ENCODE assay signal across 13 mouse cellular contexts in the genomic region with DNA sequence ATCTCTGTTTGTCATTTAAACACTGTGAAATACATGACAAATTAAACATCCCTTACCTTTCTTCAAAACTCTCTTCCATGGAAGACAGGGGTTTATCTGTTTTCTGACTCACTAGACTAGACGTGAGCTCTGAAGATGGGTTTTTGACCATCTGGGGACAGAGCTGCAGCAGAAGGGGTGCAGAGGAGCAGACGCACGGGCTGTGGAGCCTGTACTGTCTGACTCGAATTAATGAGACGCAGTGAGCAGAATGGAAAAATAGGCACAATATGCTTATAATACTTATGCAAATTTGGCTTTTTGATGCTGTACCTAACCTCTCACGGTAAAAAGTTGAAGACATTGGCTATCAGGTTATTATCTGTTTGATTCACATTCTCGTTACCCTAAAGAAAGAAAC. TPM values are rescaled to one million over a fixed set of nuclear protein-coding genes. Genes with fewer than 3 reads are reported as not detected.
A peak's percentile ranks its signal among the peaks of the same experiment; 100 is the strongest.
DNase-seq lines count a peak whose midpoint lies in the region; ATAC-seq lines count a peak whose summit lies in the region.
"Had no signal": no experiment of that assay in that cellular context is flagged by ENCODE, and none has a peak within 500 bp of the region (broad histone marks: within the 10 kb centered on the region; RNA-seq: fewer than 3 reads in every experiment).

No protein-coding gene starts in this region.

- 41% methylated on average over 7 of the region's 7 CpGs for WGBS in forebrain, embryonic 10.5 days
- WGBS in hindbrain, embryonic 13.5 days: 28% methylated on average over 7 of the region's 7 CpGs
- 16% methylated on average over 7 of the region's 7 CpGs for WGBS in midbrain, embryonic 14.5 days

- H3K9ac ChIP-seq in hindbrain, embryonic 13.5 days: peak overlapping the region; percentile 80
- H3K9ac ChIP-seq in midbrain, embryonic 14.5 days (replicated peaks; ENCODE audit: low read length): peak overlapping the region; percentile 71

- peaks cover 54% of the 10 kb centered on the region for H3K4me1 ChIP-seq in forebrain, embryonic 10.5 days
- H3K4me1 ChIP-seq in hindbrain, embryonic 13.5 days (replicated peaks): peaks cover 31% of the 10 kb centered on the region
- H3K4me1 ChIP-seq in midbrain, embryonic 14.5 days (ENCODE audit: control insufficient read depth, insufficient read depth, low read length): peaks cover 17% of the 10 kb centered on the region; the same call in 1 of the 2 replicates

- peak overlapping the region; percentile 62; the same call in 1 of the 2 replicates for H3K4me3 ChIP-seq in forebrain, embryonic 10.5 days
- peak overlapping the region; percentile 66 for H3K4me3 ChIP-seq in hindbrain, embryonic 13.5 days
- H3K4me3 ChIP-seq in midbrain, embryonic 14.5 days (replicated peaks; ENCODE audit: low read depth, low read length): peak overlapping the region; percentile 68

- no peaks in the 10 kb centered on the region for H3K36me3 ChIP-seq in forebrain, embryonic 10.5 days (replicated peaks)
- H3K36me3 ChIP-seq in hindbrain, embryonic 13.5 days: no peaks in the 10 kb centered on the region
- no peaks in the 10 kb centered on the region for H3K36me3 ChIP-seq in midbrain, embryonic 14.5 days (ENCODE audit: control insufficient read depth, insufficient read depth, low read length)

- no peaks in the 10 kb centered on the region for H3K9me3 ChIP-seq in forebrain, embryonic 10.5 days
- no peaks in the 10 kb centered on the region for H3K9me3 ChIP-seq in hindbrain, embryonic 13.5 days
- no peaks in the 10 kb centered on the region for H3K9me3 ChIP-seq in midbrain, embryonic 14.5 days (ENCODE audit: control insufficient read depth, low read length)

- no peak overlapping the region for H3K27ac ChIP-seq in forebrain, embryonic 10.5 days
- H3K27ac ChIP-seq in hindbrain, embryonic 13.5 days: peak overlapping the region; percentile 75
- H3K27ac ChIP-seq in midbrain, embryonic 14.5 days (replicated peaks; ENCODE audit: low read depth, low read length): 0 out of 2 replicates have a peak overlapping the region, but pooled peaks have one; percentile 17
- H3K27ac ChIP-seq: stomach, postnatal 0 days had no signal

- peaks cover 84% of the 10 kb centered on the region for H3K27me3 ChIP-seq in forebrain, embryonic 10.5 days (ENCODE audit: poor library complexity, severe bottlenecking)
- H3K27me3 ChIP-seq in hindbrain, embryonic 13.5 days: 0 out of 2 replicates have a peak, but pooled peaks cover 7% of the 10 kb centered on the region
- H3K27me3 ChIP-seq in midbrain, embryonic 14.5 days (ENCODE audit: control insufficient read depth, insufficient read depth, low read length): no peaks in the 10 kb centered on the region

- peak overlapping the region; percentile 89 for H3K4me2 ChIP-seq in hindbrain, embryonic 13.5 days
- peak overlapping the region; percentile 93 for H3K4me2 ChIP-seq in midbrain, embryonic 14.5 days (ENCODE audit: low read length)

- ATAC-seq in hindbrain, embryonic 13.5 days (ENCODE audit: low FRiP score): no peak
- no peak for ATAC-seq in midbrain, embryonic 14.5 days (ENCODE audit: low FRiP score, low TSS enrichment)

- DNase-seq in layer of hippocampus, adult 18-20 months (ENCODE audit: low spot score in 2 of 2): peak; percentile 38 to 71
- no peak for DNase-seq in layer of hippocampus, postnatal 25 days (ENCODE audit: extremely low spot score in 1 of 2, low spot score in 1 of 2)
- no peak for DNase-seq in forebrain, embryonic 10.5 days (ENCODE audit: extremely low spot score, low spot score)
- peak; percentile 56 for DNase-seq in midbrain, embryonic 14.5 days
- DNase-seq in embryo, embryonic 9.5 days (ENCODE audit: extremely low spot score): no peak
- no peak for DNase-seq in liver
- no peak for DNase-seq in kidney, postnatal 10 days
- DNase-seq: heart, postnatal 10 days had no signal

RNA-seq across cellular contexts. Expression of a gene that starts 1.2 kb away (rescaled TPM):
- total RNA-seq in layer of hippocampus, adult 18-20 months (2021): 10 to 100 TPM; 68.2 to 75.5 TPM
- 10 to 100 TPM; 81.0 to 93.5 TPM for total RNA-seq in layer of hippocampus, postnatal 25 days (2021)
- polyA plus RNA-seq in forebrain, embryonic 10.5 days (2016; fragmentation: Nextera tagmentation; extraction: Ambion mirVana): 3.7 and 3.9 TPM in 2 replicates
- polyA plus RNA-seq in hindbrain, embryonic 13.5 days (2015; fragmentation: Nextera tagmentation; extraction: Ambion mirVana): 33.9 and 37.7 TPM in 2 replicates
- polyA plus RNA-seq in midbrain, embryonic 14.5 days (2014; fragmentation: Nextera tagmentation; extraction: Ambion mirVana): 48.1 and 60.4 TPM in 2 replicates
- total RNA-seq: granulocyte monocyte progenitor cell, adult 5-6 weeks; megakaryocyte, adult 5-6 weeks had no signal
- polyA plus RNA-seq: small intestine, adult 2 months had no signal

Comparison
In these comparisons a context has a peak if more than half of its experiments do, and no peak if none do; other contexts are left out.
1. DNase-seq: peak in layer of hippocampus, adult 18-20 months (2 of 2) and midbrain, embryonic 14.5 days (single experiment); none in layer of hippocampus, postnatal 25 days (0 of 2), forebrain, embryonic 10.5 days (single experiment), embryo, embryonic 9.5 days (single experiment), liver (single experiment) and kidney, postnatal 10 days (single experiment).
2. Peak in every context shown above with its lines, with median percentiles within 50 percentile points of each other: H3K4me3 ChIP-seq.